Mouse (Mus musculus) megakaryocyte, adult 5-6 weeks (primary cell): ENCODE measurements around the gene Prkca. TPM values are rescaled to one million over a fixed set of nuclear protein-coding genes. Genes with fewer than 3 reads are reported as not detected.

ENCODE experiments used
- ATAC-seq: 2 replicates; pipeline ENCODE4 v1.8.0; 2016; ENCODE audit warnings: mild to moderate bottlenecking, inconsistent platforms; ENCODE audit not compliant: poor library complexity, severe bottlenecking
- total RNA-seq, 2 experiments: library from RNA; stranded (forward) in 1 of 2; stranded (reverse) in 1 of 2; fragments of 153-499, 151-499 nt in 1 of 2; fragments of 221-1000, 200-1000 nt in 1 of 2; gene quantifications; 2 replicates each; pipeline versions ENCODE4 v1.2.3 to v1.2.4; 2015 to 2017

Gene Prkca
- total RNA-seq, 2 experiments from 2014 or later = 4.3 to 6.4 TPM

GRCm38 (mm10) chr11:108300443-108300842 lies 43.3 kb downstream of the Prkca start:
- ATAC-seq = no peak

GRCm38 (mm10) chr11:108299913-108300312 lies 43.8 kb downstream of the Prkca start:
- no peak for ATAC-seq

- no peak for ATAC-seq
Observed at GRCm38 (mm10) chr11:108297956-108298355, 45.8 kb downstream of the Prkca start.

GRCm38 (mm10) chr11:108295373-108295772 lies 48.4 kb downstream of the Prkca start:
- no peak for ATAC-seq

- ATAC-seq = no peak
Observed at GRCm38 (mm10) chr11:108294305-108294813, 49.4 kb downstream of the Prkca start.

- no peak for ATAC-seq
Observed at GRCm38 (mm10) chr11:108293843-108294242, 49.9 kb downstream of the Prkca start.

GRCm38 (mm10) chr11:108289192-108289591 lies 54.5 kb downstream of the Prkca start:
- no peak for ATAC-seq

GRCm38 (mm10) chr11:108287321-108287720 lies 56.4 kb downstream of the Prkca start:
- ATAC-seq = no peak

GRCm38 (mm10) chr11:108285046-108285445 lies 58.7 kb downstream of the Prkca start:
- no peak for ATAC-seq

- ATAC-seq = no peak
Observed at GRCm38 (mm10) chr11:108282850-108283459, 60.8 kb downstream of the Prkca start.

- ATAC-seq = no peak
Observed at GRCm38 (mm10) chr11:108279748-108280373, 63.9 kb downstream of the Prkca start.

GRCm38 (mm10) chr11:108277096-108277495 lies 66.6 kb downstream of the Prkca start:
- ATAC-seq = no peak

GRCm38 (mm10) chr11:108276148-108276547 lies 67.6 kb downstream of the Prkca start:
- ATAC-seq = no peak

GRCm38 (mm10) chr11:108274046-108274445 lies 69.7 kb downstream of the Prkca start:
- no peak for ATAC-seq

- no peak for ATAC-seq
Observed at GRCm38 (mm10) chr11:108273415-108273965, 70.2 kb downstream of the Prkca start.

- no peak for ATAC-seq
Observed at GRCm38 (mm10) chr11:108272601-108273414, 70.9 kb downstream of the Prkca start.

- no peak for ATAC-seq
Observed at GRCm38 (mm10) chr11:108271305-108271704, 72.4 kb downstream of the Prkca start.

- no peak for ATAC-seq
Observed at GRCm38 (mm10) chr11:108269516-108269915, 74.2 kb downstream of the Prkca start.

- no peak for ATAC-seq
Observed at GRCm38 (mm10) chr11:108268421-108269322, 75.1 kb downstream of the Prkca start.

- no peak for ATAC-seq
Observed at GRCm38 (mm10) chr11:108267825-108268224, 75.9 kb downstream of the Prkca start.
